Mouse (Mus musculus) left cerebral cortex, adult 11 months (tissue): ENCODE data around the gene Col1a1.

Experiments
- DNase-seq: peaks from one replicate; pipeline ENCODE4 v3.0.0; 2022; ENCODE audit warnings: low spot score

Col1a1 gene

DNA sequence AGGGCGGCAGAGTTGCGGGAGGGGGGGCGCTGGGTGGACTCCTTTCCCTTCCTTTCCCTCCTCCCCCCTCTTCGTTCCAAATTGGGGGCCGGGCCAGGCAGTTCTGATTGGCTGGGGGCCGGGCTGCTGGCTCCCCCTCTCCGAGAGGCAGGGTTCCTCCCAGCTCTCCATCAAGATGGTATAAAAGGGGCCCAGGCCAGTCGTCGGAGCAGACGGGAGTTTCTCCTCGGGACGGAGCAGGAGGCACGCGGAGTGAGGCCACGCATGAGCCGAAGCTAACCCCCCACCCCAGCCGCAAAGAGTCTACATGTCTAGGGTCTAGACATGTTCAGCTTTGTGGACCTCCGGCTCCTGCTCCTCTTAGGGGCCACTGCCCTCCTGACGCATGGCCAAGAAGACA lies at the start of gene Col1a1:
TSS of gene Col1a1 (plus strand) at position 180 of the 400 bp plus-strand sequence.
- DNase-seq, result no peak

DNA sequence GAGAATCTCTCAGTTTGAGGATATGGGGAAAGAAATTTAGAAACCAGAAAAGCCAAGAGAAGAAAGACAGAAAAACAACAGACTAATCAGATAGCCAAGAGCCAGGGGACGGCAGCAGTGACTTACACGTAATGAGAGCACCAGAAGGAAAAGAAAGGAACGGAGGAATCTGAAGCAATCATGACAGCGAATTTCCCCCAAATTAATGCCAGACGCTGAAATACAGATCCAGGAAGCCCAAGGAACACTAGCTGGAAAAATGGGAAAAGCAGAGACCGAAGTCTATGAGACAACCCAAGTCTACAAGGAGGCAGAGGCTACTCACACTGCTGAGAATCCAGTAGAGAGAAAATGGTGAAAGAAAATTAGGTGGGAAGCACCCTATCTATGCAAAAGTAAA lies 44.9 kb upstream of the Col1a1 start:
- no peak for DNase-seq

DNA sequence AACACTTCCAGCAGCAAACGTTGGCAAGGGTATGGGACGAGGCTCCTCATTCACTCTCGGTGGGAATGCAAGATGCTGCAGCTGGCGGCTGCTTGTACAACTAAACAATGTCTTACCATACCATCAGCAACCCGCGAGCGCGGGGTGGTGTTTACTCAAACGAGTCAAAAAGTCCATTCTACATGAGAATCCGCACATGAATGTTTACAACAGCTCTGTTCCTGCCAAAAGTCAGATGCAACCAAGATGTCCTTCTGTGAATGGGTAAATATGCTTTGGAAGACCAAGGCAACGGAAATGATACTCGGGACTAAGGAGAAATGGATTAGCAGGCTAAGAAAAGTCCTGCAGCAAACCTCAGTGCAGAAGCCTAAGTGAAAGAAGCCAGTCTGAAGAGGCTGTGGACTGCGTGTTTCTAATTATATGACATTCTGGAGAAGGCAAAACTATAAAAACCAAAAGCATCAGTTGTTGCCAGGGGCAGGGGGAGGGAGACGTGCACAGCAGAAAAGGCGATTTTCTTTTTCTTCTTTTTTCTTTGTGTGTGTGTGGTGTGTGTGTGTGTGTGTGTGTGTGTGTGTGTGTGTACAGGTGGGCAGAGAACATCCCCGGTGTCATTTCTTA lies 39.2 kb upstream of the Col1a1 start:
- no peak for DNase-seq

DNA sequence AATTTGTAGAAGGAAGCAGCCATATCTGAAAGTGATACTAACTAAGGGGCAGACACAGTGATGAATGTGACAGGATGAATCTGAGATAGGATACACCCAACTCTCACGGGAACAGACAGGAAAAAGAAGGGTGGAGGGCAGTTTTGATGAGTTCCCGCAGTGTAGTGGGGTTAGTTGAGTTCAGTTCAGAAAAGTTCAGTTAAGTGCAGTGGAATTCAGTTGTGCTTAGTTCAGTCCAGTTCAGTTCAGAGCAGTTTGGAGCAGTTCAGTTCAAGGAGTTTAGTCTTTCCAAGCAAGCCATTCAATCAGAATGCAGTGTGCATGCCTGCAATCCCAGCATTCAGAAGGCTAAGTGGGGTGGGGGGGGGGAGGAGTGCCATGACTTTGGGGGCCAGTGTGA lies 34.8 kb upstream of the Col1a1 start:
- DNase-seq, result no peak

DNA sequence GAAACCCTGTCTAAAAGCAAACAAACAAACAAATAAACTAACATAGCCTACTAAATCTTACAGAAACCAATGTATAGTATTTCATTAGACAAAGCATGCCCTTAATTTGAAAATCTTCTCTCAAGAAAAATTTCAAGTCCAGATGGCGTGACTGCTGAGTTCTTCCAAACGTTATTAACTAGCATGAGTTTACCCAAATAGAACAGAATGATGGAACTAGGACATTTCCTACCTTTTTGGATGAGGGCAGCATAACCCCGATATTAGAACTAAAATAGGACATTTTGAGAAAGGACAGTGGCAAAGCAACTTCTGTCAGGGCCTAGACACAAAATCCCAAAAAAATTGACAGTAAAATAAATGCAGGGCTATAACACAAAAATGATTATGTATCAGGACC lies 31.7 kb upstream of the Col1a1 start:
- no peak for DNase-seq

DNA sequence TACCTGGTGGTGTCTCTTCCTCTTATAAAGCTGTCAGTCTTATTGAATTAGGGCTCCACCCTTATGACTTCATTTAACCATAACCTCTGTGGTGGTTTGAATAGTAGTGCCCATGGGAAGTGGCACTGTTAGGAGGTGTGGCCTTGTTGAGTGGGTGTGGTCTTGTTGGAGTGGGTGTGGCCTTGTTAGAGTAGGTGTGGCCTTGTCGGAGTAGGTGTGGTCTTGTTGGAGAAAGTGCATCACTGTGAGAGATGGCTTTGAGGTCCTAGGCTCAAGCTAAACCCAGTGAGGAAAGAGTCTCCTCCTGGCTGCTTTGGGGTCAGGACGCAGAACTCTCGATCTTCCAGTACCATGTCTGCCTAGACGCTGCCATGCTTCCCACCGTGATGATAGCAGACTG lies 25.1 kb upstream of the Col1a1 start:
- no peak for DNase-seq

DNA sequence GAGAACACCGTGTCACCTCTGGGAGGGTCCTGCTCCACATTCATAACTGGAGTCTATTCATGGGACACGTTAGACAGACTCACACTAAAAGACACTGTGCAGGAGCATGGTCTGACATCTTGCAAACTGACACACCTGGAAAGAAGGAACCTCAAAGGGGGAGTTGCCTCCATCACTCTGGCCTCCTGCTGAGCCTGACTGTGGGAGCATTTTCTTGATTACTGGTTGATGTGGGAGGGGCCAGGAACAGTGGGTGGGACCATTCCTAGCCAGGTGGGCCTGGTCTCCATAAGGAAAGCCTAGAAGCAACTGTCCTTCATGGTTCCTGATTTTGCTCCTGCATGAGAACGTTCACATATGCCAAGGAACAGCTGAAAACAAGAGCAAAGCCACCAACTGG lies 23.5 kb upstream of the Col1a1 start:
- DNase-seq, result no peak

DNA sequence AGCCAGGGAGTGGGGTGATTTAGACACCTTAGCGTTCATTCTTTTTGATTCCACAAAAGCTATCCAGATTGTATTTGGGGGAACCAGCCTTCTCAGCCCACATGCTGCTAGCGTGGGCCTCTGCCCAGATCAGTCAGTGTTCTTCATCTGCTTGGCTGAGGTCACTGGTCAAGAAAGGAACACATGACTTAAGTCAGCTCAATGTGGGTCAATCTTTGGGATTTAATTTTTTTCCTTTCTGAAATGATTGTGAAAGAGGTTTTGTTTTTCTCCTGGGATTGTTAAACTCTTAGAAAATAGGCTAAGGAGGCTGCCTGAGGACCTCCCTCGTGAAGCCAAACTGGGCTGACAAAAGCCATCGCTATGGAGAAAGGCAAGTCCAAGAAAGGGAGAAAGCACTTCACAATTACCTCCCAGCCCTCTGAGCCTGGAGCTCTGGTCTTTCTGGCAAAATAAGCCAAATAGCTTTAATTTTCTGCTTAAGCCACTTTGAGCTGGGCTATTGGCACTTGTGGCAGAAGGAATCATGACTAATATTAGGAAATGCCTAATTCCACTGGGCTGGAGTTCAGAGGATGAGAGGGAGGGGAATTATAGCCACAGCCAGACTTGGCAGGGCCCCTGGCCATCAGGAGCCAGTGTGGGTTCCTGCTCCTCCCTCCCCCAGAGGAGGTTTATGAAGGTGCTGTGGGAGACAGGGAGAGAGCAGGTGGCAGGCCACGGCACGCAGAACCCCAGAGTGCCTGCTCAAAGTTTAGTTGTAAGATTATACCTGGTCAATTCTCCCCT lies 22.5 kb upstream of the Col1a1 start:
- no peak for DNase-seq

DNA sequence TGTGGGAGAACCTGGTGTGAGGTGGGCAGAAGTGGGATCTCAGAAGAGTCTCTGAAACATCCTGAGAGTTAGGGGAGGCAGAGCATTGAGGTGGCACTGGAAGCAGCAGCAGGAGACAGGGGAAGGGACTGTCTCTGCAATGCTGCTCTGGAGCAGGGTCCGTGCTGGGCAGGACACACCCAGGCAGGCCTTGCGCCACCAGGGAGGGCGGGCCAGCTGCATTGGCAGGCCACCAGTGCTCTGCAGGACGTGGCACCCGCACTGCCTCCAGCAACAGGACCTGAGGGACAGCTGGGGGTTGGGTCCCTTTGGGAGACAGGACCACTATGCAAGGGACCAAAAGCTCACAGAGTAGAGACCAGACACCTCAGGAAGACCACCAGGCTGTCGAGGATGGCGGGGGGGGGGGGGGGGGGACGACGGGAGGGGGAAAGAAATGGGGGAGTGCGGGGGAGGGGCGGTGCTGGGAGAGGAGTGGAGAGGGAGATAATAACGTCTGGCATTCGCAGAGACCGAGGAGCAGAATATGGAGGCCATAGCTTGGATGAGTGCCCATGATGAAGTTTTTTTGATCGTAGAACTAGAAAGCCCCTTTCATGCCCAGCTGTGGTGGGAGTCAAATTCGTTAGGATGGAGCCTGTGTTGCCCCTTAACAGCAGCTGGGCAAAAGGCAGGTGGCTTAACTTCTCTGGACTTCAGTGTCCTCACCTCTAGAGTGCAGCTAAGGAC lies 20.2 kb upstream of the Col1a1 start:
- DNase-seq, result no peak

DNA sequence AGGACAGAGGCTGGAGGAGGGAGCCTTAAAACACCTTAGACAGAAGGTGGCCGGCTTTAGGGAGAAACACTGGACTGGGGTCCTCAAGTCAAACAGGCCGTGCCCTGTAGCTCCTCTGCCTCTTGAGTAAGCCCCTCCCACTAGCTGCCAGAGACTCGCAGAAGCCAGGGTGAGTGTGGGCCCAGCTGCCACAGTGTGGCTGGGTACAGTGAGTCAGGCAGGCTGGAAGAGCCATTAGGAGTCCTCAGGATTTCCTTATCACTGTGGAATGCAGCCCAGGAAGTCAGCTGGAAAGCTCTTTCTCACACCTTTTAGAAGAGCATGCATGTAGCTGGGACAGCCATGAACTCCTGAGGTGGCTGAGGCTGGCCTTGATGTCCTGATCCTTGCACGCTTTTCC lies 19.5 kb upstream of the Col1a1 start:
- no peak for DNase-seq

DNA sequence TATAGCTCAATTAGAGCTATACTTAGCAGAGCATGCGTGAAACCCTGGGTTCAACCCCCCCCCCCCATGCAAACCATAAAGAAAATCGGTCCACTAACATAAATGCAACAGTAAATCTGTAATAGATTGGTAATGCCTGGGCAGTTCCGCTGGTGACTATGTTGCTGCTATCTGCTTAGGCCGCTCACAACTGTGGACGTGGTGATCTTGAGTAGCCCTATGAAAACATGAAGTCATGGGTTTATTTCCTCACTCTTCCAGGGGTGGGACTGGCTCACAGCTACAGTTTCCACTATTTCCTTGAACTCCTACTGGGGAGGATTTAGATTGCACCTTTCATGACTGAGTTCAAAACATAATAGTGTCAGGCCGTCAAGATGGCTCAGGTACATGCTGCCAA lies 18.3 kb upstream of the Col1a1 start:
- no peak for DNase-seq

DNA sequence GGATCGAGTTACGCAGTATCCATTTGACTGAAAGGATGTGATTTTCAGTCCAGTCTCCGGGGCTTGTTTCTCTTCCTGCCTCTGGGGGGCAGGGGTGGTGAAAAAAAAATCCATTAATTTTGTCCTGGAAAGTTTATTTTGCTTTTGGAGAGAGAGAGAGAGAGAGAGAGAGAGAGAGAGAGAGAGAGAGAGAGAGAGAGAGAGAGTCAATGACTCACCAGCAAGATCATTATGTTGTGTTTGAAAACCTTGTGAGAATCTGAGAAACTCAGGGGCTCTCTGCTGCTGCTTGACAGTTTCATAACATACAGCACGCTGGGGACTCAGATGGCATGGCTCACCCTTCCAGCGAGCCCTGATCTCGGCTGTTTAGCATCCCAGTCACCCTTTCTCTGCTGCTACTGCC lies 15.0 kb upstream of the Col1a1 start:
- DNase-seq, result no peak

DNA sequence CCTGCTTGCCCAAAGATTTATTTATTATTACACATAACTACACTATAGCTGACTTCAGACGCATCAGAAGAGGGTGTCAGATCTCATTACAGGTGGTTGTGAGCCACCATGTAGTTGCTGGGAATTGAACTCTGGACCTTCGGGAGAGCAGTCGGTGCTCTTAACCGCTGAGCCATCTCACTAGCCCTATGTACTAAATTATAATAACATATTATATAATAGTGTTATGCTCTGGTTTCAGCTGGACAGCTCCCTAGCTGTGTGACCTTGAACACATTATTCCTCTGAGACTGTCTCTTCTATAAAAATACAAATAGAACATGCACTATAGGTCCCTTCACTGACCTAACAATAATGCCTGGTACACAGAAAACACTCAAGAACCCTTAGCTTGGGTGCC lies 11.0 kb upstream of the Col1a1 start:
- DNase-seq, result no peak

DNA sequence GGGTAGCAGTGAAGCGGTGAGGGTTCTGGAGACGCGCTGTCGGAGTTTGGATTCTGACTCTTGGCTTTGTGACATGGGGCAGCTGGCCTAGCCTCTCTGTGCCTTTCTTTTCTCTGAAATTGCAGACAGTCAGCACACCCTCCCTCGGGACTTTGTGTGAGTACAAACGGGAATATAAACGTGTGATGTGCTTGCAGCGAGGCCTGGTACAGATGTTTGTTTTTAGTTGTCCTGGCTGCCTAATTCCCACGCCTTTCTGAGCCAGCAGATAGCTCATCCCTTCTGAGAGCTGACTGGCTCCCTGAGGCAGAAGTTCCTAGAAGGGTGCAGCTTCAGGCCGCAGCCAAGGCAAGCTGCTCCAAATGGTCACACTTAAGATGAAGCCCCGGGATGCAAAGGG lies 9.6 kb upstream of the Col1a1 start:
- DNase-seq, result no peak

DNA sequence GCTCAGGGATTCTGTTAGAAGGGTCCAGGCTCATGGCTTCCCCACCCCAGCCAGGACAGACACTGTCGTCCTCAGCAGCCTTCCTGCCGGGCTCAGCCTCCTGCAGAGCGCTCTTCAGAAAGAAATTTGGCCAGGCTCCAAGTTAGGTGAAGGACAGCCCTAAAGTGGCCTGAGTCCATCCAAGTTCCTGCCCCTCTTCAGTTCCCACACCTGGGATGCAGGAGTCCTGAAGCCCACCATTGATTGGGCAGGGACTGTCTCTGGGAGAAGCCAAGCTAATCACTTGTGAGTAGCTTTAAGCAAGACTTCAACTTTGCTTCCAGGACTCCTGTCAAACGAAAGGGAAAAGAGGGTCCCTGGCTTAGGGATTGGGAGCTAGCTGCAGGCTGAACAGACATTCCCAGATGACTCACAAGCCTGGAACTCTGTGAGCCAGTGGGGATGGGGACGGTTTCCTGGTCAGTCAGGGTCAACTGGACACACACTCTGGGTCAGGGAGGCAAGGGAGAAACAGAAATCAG lies 8.2 kb upstream of the Col1a1 start:
- DNase-seq, result no peak

DNA sequence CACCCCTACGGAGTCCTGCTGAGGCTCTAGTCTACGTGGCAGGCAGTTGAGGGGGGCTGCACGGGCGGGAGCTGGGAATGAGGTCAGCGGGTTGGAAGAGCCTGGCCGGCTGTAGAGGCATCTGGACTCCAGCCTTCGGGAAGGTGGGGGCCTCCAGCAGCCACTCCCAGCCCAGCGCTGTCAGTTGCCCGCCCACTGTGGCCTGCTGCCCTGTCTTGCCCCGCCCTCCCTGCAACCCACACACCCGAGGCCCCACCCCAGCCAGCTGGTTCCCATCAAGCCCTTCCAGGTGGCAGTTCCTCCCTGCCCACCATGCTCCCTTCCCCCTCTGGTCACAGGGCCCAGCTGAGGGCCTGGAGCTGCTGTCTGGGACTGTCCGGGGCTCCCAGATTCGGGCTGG lies 7.2 kb upstream of the Col1a1 start:
- no peak for DNase-seq

DNA sequence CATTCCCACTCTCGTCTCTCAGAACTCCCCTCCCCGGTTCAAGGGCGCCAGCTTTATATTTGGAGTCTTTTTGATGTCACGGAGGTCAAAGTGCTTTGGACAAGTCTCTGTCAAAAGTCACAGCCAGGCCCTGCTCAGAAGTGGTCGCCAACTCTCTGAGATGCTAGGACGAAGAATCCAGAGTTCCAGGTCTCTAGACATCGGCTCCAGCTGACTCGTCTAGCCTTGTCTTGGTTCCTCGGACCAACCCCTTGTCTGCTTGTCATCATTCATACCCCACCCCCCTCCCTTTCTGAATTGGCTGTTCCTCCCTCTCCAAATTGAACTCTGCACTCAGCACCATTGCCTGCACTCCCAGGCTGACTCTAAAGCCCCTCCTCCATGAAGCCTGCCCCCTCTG lies 6.4 kb upstream of the Col1a1 start:
- no peak for DNase-seq

DNA sequence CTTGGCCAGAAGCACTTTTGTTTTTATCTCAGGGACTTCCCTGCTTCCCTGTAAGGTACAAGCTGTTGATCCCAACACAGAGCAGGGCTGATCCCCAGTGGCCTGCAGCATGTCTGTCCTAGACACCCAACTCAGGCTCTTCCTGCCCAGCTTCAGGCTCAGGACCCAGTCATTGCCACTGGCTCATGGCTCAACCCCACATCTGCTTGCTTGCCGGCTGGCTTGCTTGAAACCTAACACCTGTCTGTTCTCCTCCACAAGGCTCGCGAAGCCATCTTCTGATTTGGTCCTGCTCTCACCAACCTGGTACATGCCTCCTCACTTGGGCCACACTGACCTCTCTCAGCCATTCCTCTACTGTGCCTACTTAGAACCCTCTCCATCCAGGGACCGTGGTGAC lies 5.9 kb upstream of the Col1a1 start:
- no peak for DNase-seq

DNA sequence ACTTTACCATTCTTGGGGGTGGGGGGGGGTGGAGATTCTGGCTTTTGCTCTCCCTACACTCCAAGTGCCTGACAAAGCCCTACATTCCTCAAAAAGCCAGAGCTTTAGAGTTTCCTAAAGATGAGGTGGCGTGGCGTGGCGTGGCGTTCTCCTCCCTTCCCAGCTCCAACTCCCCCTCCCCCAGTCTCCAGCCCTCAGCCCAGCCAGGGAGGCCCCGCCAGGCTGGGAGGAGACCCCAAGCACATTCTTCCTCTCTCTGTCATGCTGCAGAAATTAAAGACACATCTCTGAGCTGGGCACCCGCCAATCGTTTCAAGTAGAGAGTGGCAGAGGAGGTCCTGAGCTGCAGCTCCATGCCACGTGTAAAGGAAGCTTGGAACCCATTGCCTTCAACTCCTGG lies 2.4 kb upstream of the Col1a1 start:
- no peak for DNase-seq

DNA sequence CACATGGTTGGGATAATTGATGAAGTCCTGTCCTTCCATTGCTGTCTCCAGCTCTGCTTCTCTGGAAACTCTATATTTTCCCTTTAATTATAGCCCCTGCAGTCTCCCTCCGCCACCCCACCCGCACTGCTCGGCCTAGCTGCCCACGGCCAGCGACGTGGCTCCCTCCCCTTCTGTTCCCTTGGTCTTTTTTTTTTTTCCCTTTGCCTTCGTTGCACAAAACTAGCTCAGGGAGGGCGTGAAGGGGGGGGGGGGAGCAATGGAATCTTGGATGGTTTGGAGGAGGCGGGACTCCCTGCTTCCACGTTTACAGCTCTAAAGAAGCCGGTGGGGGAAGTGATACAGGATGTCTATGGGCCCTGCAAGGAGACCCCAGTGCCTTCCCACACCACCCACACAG lies 1.5 kb upstream of the Col1a1 start:
- DNase-seq, result no peak

DNA sequence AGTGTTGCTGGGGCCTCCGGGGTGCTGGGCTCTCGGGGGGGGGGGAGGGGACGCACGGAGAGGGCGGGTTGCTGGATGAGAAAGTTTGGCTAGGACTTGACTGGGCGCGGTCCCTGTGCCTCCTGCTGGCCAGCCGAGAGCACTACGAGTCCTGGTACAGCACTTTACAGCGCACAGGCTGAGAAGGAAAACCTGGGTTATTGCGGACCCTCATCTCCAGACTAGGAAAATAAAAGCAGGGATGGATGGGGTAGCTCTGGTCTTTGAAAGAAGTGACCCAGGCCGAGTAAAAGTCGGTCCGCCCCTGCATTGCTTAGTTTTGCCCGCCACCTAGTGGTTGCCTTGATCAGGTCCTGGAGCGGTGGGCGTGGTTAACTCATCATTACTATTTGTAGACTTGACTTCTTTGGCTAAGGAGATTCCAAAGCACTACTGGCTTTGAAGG lies 849 bp downstream of the Col1a1 start:
- peak; percentile 76 for DNase-seq

DNA sequence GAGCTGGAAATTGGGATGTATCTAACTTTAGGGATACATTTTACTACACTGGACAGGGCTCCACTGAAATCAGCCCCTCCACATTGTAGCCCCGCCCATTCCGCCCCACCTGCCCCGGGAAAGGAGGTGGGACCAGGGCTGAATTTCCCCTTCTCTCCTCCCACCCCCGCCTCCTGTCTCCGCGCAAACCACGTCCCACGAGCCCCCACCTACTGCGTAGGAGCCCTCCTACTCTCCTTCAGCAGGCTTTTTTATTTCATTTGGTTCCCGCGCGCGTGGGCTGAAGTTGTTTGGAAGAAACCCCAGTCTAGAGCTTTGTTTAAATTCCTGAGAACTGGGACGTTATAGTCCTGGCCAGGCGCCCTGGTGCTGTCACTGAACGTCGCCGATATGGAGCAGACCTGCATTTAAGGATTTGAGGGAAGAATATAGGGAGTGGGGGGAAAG lies 1.3 kb downstream of the Col1a1 start:
- DNase-seq, result no peak

DNA sequence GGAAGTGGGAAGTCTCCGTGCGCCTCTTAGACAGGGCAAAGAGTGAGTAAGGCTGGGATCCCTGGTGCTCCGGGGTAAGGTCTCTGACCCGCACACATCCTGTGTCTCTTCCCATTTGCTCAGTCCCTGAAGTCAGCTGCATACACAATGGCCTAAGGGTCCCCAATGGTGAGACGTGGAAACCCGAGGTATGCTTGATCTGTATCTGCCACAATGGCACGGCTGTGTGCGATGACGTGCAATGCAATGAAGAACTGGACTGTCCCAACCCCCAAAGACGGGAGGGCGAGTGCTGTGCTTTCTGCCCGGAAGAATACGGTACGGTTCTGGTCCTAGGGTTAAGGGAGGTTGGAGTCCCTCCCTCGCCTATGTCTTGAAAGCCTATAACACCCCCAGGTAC lies 1.8 kb downstream of the Col1a1 start:
- DNase-seq, result no peak
